Mouse (Mus musculus): ENCODE results near the gene Slc35f1. TPM values are rescaled to one million over a fixed set of nuclear protein-coding genes. Genes with fewer than 3 reads are reported as not detected.
"Not testable (repeated sequence)": the region's sequence is repeated elsewhere in the genome, so short reads cannot be mapped to it uniquely, and the experiment has no call there.

Gene Slc35f1
- polyA plus RNA-seq, 1 experiment from 2014 or later = 0.93 TPM

- no peak overlapping the region for H3K27ac ChIP-seq (ENCODE audit: low read length)
- H3K36me3 ChIP-seq (ENCODE audit: control insufficient read depth, insufficient read depth, low read length) = no peaks in the 10 kb centered on the region
- no peaks in the 10 kb centered on the region for H3K4me1 ChIP-seq (replicated peaks; ENCODE audit: control insufficient read depth, insufficient read depth, low read length)
- no peak for ATAC-seq (ENCODE audit: low read depth)
- no peak overlapping the region for H3K4me3 ChIP-seq (ENCODE audit: low read length)
- no peaks in the 10 kb centered on the region for H3K9me3 ChIP-seq (ENCODE audit: control insufficient read depth, low read length)
- no peak overlapping the region for H3K9ac ChIP-seq (ENCODE audit: low read length)
- WGBS = 58% methylated on average over 4 of the region's 4 CpGs
- H3K4me2 ChIP-seq (ENCODE audit: low read depth, low read length) = no peak overlapping the region
- no peaks in the 10 kb centered on the region for H3K27me3 ChIP-seq (ENCODE audit: control insufficient read depth, insufficient read depth, low read depth, low read length)
These were observed 187.9 kb downstream of the Slc35f1 start for GRCm38 (mm10) chr10:52878093-52878801.

- ATAC-seq (ENCODE audit: low read depth) = not testable (repeated sequence)
These were observed 206.4 kb downstream of the Slc35f1 start for GRCm38 (mm10) chr10:52896724-52897123.

GRCm38 (mm10) chr10:52904914-52905313 is 214.6 kb downstream of the Slc35f1 start:
- no peaks in the 10 kb centered on the region for H3K9me3 ChIP-seq (ENCODE audit: control insufficient read depth, low read length)
- 74% methylated on average over 2 of the region's 2 CpGs for WGBS
- H3K27ac ChIP-seq (ENCODE audit: low read length) = no peak overlapping the region
- H3K4me1 ChIP-seq (replicated peaks; ENCODE audit: control insufficient read depth, insufficient read depth, low read length) = no peaks in the 10 kb centered on the region
- H3K27me3 ChIP-seq (ENCODE audit: control insufficient read depth, insufficient read depth, low read depth, low read length) = no peaks in the 10 kb centered on the region
- H3K4me2 ChIP-seq (ENCODE audit: low read depth, low read length) = no peak overlapping the region
- ATAC-seq (ENCODE audit: low read depth) = no peak
- no peak overlapping the region for H3K4me3 ChIP-seq (ENCODE audit: low read length)
- H3K36me3 ChIP-seq (ENCODE audit: control insufficient read depth, insufficient read depth, low read length) = no peaks in the 10 kb centered on the region
- no peak overlapping the region for H3K9ac ChIP-seq (ENCODE audit: low read length)

More at GRCm38 (mm10) chr10:52896724-52897123, 206.4 kb downstream of the Slc35f1 start:
- H3K36me3 ChIP-seq (ENCODE audit: control insufficient read depth, insufficient read depth, low read length); H3K27ac ChIP-seq (ENCODE audit: low read length); H3K4me3 ChIP-seq (ENCODE audit: low read length); H3K27me3 ChIP-seq (ENCODE audit: control insufficient read depth, insufficient read depth, low read depth, low read length); H3K4me2 ChIP-seq (ENCODE audit: low read depth, low read length); H3K9ac ChIP-seq (ENCODE audit: low read length); H3K9me3 ChIP-seq (ENCODE audit: control insufficient read depth, low read length); H3K4me1 ChIP-seq (replicated peaks; ENCODE audit: control insufficient read depth, insufficient read depth, low read length): not testable (repeated sequence)

GRCm38 (mm10) chr10:52911762-52912161 is 221.4 kb downstream of the Slc35f1 start:
- no peak overlapping the region for H3K9ac ChIP-seq (ENCODE audit: low read length)
- no peaks in the 10 kb centered on the region for H3K27me3 ChIP-seq (ENCODE audit: control insufficient read depth, insufficient read depth, low read depth, low read length)
- no peaks in the 10 kb centered on the region for H3K36me3 ChIP-seq (ENCODE audit: control insufficient read depth, insufficient read depth, low read length)
- H3K4me2 ChIP-seq (ENCODE audit: low read depth, low read length) = no peak overlapping the region
- no peak overlapping the region for H3K27ac ChIP-seq (ENCODE audit: low read length)
- no peaks in the 10 kb centered on the region for H3K4me1 ChIP-seq (replicated peaks; ENCODE audit: control insufficient read depth, insufficient read depth, low read length)
- WGBS = 65% methylated on average over 2 of the region's 2 CpGs
- no peak for ATAC-seq (ENCODE audit: low read depth)
- H3K9me3 ChIP-seq (ENCODE audit: control insufficient read depth, low read length) = no peaks in the 10 kb centered on the region
- H3K4me3 ChIP-seq (ENCODE audit: low read length) = no peak overlapping the region

GRCm38 (mm10) chr10:52918715-52919114 is 228.4 kb downstream of the Slc35f1 start:
- H3K4me1 ChIP-seq (replicated peaks; ENCODE audit: control insufficient read depth, insufficient read depth, low read length) = no peaks in the 10 kb centered on the region
- no peak overlapping the region for H3K4me2 ChIP-seq (ENCODE audit: low read depth, low read length)
- no peak for ATAC-seq (ENCODE audit: low read depth)
- no peaks in the 10 kb centered on the region for H3K27me3 ChIP-seq (ENCODE audit: control insufficient read depth, insufficient read depth, low read depth, low read length)
- 80% methylated on average over 5 of the region's 5 CpGs for WGBS
- no peaks in the 10 kb centered on the region for H3K9me3 ChIP-seq (ENCODE audit: control insufficient read depth, low read length)
- H3K9ac ChIP-seq (ENCODE audit: low read length) = no peak overlapping the region
- no peak overlapping the region for H3K27ac ChIP-seq (ENCODE audit: low read length)
- H3K4me3 ChIP-seq (ENCODE audit: low read length) = no peak overlapping the region
- no peaks in the 10 kb centered on the region for H3K36me3 ChIP-seq (ENCODE audit: control insufficient read depth, insufficient read depth, low read length)

- Histone ChIP-seq H3K4me3 (ENCODE audit: low read length) (no peak overlapping the region), H3K9ac (ENCODE audit: low read length) (no peak overlapping the region), H3K4me1 (replicated peaks; ENCODE audit: control insufficient read depth, insufficient read depth, low read length) (no peaks in the 10 kb centered on the region), H3K4me2 (ENCODE audit: low read depth, low read length) (no peak overlapping the region), H3K36me3 (ENCODE audit: control insufficient read depth, insufficient read depth, low read length) (no peaks in the 10 kb centered on the region), H3K9me3 (ENCODE audit: control insufficient read depth, low read length) (no peaks in the 10 kb centered on the region), H3K27me3 (ENCODE audit: control insufficient read depth, insufficient read depth, low read depth, low read length) (no peaks in the 10 kb centered on the region), H3K27ac (ENCODE audit: low read length) (no peak overlapping the region)
- WGBS = 36% methylated on average over 8 of the region's 8 CpGs
- no peak for ATAC-seq (ENCODE audit: low read depth)
These were observed 232.8 kb downstream of the Slc35f1 start for GRCm38 (mm10) chr10:52923143-52923542.

- no peak overlapping the region for H3K4me2 ChIP-seq (ENCODE audit: low read depth, low read length)
- no peaks in the 10 kb centered on the region for H3K27me3 ChIP-seq (ENCODE audit: control insufficient read depth, insufficient read depth, low read depth, low read length)
- no peak for ATAC-seq (ENCODE audit: low read depth)
- no peak overlapping the region for H3K27ac ChIP-seq (ENCODE audit: low read length)
- H3K4me1 ChIP-seq (replicated peaks; ENCODE audit: control insufficient read depth, insufficient read depth, low read length) = no peaks in the 10 kb centered on the region
- no peak overlapping the region for H3K9ac ChIP-seq (ENCODE audit: low read length)
- no peaks in the 10 kb centered on the region for H3K36me3 ChIP-seq (ENCODE audit: control insufficient read depth, insufficient read depth, low read length)
- no peak overlapping the region for H3K4me3 ChIP-seq (ENCODE audit: low read length)
- H3K9me3 ChIP-seq (ENCODE audit: control insufficient read depth, low read length) = no peaks in the 10 kb centered on the region
- WGBS = 80% methylated on average over 3 of the region's 3 CpGs
These were observed 236.0 kb downstream of the Slc35f1 start for GRCm38 (mm10) chr10:52926330-52926729.

- Histone ChIP-seq H3K9ac (ENCODE audit: low read length) (no peak overlapping the region), H3K9me3 (ENCODE audit: control insufficient read depth, low read length) (no peaks in the 10 kb centered on the region), H3K27me3 (ENCODE audit: control insufficient read depth, insufficient read depth, low read depth, low read length) (no peaks in the 10 kb centered on the region), H3K36me3 (ENCODE audit: control insufficient read depth, insufficient read depth, low read length) (no peaks in the 10 kb centered on the region), H3K27ac (ENCODE audit: low read length) (no peak overlapping the region), H3K4me2 (ENCODE audit: low read depth, low read length) (no peak overlapping the region), H3K4me1 (replicated peaks; ENCODE audit: control insufficient read depth, insufficient read depth, low read length) (no peaks in the 10 kb centered on the region), H3K4me3 (ENCODE audit: low read length) (no peak overlapping the region)
- 38% methylated on average over 1 of the region's 1 CpGs for WGBS
- no peak for ATAC-seq (ENCODE audit: low read depth)
These were observed 241.8 kb downstream of the Slc35f1 start for GRCm38 (mm10) chr10:52932159-52932558.

- Histone ChIP-seq H3K4me3 (ENCODE audit: low read length) (no peak overlapping the region), H3K36me3 (ENCODE audit: control insufficient read depth, insufficient read depth, low read length) (no peaks in the 10 kb centered on the region), H3K9ac (ENCODE audit: low read length) (no peak overlapping the region), H3K9me3 (ENCODE audit: control insufficient read depth, low read length) (no peaks in the 10 kb centered on the region), H3K27ac (ENCODE audit: low read length) (no peak overlapping the region), H3K4me2 (ENCODE audit: low read depth, low read length) (no peak overlapping the region), H3K4me1 (replicated peaks; ENCODE audit: control insufficient read depth, insufficient read depth, low read length) (no peaks in the 10 kb centered on the region), H3K27me3 (ENCODE audit: control insufficient read depth, insufficient read depth, low read depth, low read length) (no peaks in the 10 kb centered on the region)
- no peak for ATAC-seq (ENCODE audit: low read depth)
These were observed 244.3 kb downstream of the Slc35f1 start for GRCm38 (mm10) chr10:52934615-52935014.

Measured in lung, embryonic 16.5 days (tissue).